Mouse (Mus musculus) layer of hippocampus, postnatal 36 days (tissue): ENCODE measurements at regions not wholly inside any gene's neighbourhood (a gene's known extent, or its start where the extent isn't known, plus 50 kb on each side); places are given as distances from the start of the nearest gene placed in this dataset.

Experiments
- DNase-seq, 2 experiments: peaks; one replicate each; pipeline ENCODE4 v3.0.0; 2022

- no peak for DNase-seq
These were observed 65.7 kb upstream of the Acsl4 start for GRCm38 (mm10) chrX:142456022-142456421.

- DNase-seq: no peak
These were observed 73.8 kb upstream of the Acsl4 start for GRCm38 (mm10) chrX:142464174-142464573.

GRCm38 (mm10) chrX:142464756-142465155, 74.4 kb upstream of the Acsl4 start:
- DNase-seq: no peak

- DNase-seq: no peak
These were observed 77.5 kb upstream of the Acsl4 start for GRCm38 (mm10) chrX:142467850-142468256.

- DNase-seq: no peak
These were observed 78.1 kb upstream of the Acsl4 start for GRCm38 (mm10) chrX:142468388-142468787.

- no peak for DNase-seq
These were observed 78.8 kb upstream of the Acsl4 start for GRCm38 (mm10) chrX:142469048-142469634.

- DNase-seq: no peak
These were observed 79.7 kb upstream of the Acsl4 start for GRCm38 (mm10) chrX:142470083-142470482.

- DNase-seq: no peak
These were observed 91.0 kb upstream of the Acsl4 start for GRCm38 (mm10) chrX:142481203-142481815.

GRCm38 (mm10) chrX:142488078-142488477, 97.7 kb upstream of the Acsl4 start:
- no peak for DNase-seq

GRCm38 (mm10) chrX:142490093-142490717, 99.9 kb upstream of the Acsl4 start:
- no peak for DNase-seq

GRCm38 (mm10) chrX:142501094-142501493, 110.8 kb upstream of the Acsl4 start:
- DNase-seq: no peak

- no peak for DNase-seq
These were observed 114.6 kb upstream of the Acsl4 start for GRCm38 (mm10) chrX:142504962-142505361.

- DNase-seq: no peak
These were observed 117.1 kb upstream of the Acsl4 start for GRCm38 (mm10) chrX:142507475-142507874.

GRCm38 (mm10) chrX:142516406-142517131, 126.2 kb upstream of the Acsl4 start:
- DNase-seq: no peak

- no peak for DNase-seq
These were observed 126.9 kb upstream of the Acsl4 start for GRCm38 (mm10) chrX:142517205-142517604.

- no peak for DNase-seq
These were observed 130.7 kb upstream of the Acsl4 start for GRCm38 (mm10) chrX:142521063-142521462.

GRCm38 (mm10) chrX:142526953-142527352, 136.6 kb upstream of the Acsl4 start:
- no peak for DNase-seq

GRCm38 (mm10) chrX:142529892-142530291, 139.6 kb upstream of the Acsl4 start:
- DNase-seq: no peak

GRCm38 (mm10) chrX:142534780-142535179, 144.4 kb upstream of the Acsl4 start:
- DNase-seq: no peak

GRCm38 (mm10) chrX:142535540-142535939, 145.2 kb upstream of the Acsl4 start:
- no peak for DNase-seq

GRCm38 (mm10) chrX:142535954-142536353, 145.3 kb upstream of the Tmem164 start:
- no peak for DNase-seq

GRCm38 (mm10) chrX:142537259-142537963, 143.8 kb upstream of the Tmem164 start:
- DNase-seq: no peak

- peak; percentile 41 to 46 for DNase-seq
These were observed 140.9 kb upstream of the Tmem164 start for GRCm38 (mm10) chrX:142540264-142540663.
